Mouse (Mus musculus): ENCODE measurements around the gene Acly.

DNA sequence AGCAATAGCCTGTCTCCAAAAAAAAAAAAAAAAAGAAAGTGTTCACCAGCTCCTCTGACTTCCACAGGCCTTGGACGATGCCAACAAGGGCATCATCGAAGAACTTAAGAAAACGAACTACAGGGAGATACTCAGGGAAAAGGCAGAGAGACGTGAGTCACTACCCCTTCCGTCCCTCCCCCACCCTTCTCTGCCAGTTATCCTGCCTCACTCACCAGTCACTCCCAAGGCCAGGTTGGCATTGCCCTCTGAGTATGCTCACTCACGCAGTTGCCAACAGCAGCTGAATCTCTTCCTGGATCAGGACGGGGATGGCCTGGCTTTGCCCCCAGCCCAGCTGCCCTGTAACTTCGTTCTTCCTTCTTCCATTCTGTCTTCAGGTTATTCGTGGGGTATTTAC lies 42.0 kb upstream of the Acly start:
- TF ChIP-seq CTCF (IDR thresholded peaks at IDR 0.05; ENCODE audit: low read depth, low read length) = no peak
- no peak for TF ChIP-seq GATA1 (IDR thresholded peaks at IDR 0.05; ENCODE audit: borderline replicate concordance, low read length)
- no peak for TF ChIP-seq TAL1 (conservative IDR thresholded peaks at IDR 0.05; ENCODE audit: low read depth, low read length)
- TF ChIP-seq POLR2AphosphoS5 (IDR thresholded peaks at IDR 0.05; ENCODE audit: insufficient replicate concordance, low read depth, low read length) = no peak
- TF ChIP-seq GATA2 (IDR thresholded peaks at IDR 0.05; ENCODE audit: borderline replicate concordance, low read depth, low read length) = no peak
